Mouse (Mus musculus): ENCODE measurements at regions not wholly inside any gene's neighbourhood (a gene's known extent, or its start where the extent isn't known, plus 50 kb on each side); places are given as distances from the start of the nearest gene placed in this dataset.

- no peak for TF ChIP-seq CTCF (conservative IDR thresholded peaks at IDR 0.05; ENCODE audit: insufficient read depth, insufficient read length, low read depth, low read length)
- TF ChIP-seq POLR2A (IDR thresholded peaks at IDR 0.05; ENCODE audit: low read depth, low read length), result no peak
Observed at GRCm38 (mm10) chr5:41942131-41942530, 98.0 kb upstream of the Bod1l start.
